Mouse (Mus musculus) liver, embryonic 16.5 days (tissue): ENCODE measurements around the gene Rnf220. TPM values are rescaled to one million over a fixed set of nuclear protein-coding genes. Genes with fewer than 3 reads are reported as not detected.

Experiments used
- ATAC-seq: fragments of 200-750 bp; cut with Nextera tagmentation; 2 replicates; pipeline ENCODE4 v1.8.0; 2017; ENCODE audit warnings: low read depth, mild to moderate bottlenecking, moderate number of reproducible peaks, moderate library complexity
- H3K27ac ChIP-seq: fragments of 300-500 bp; sonication (generic); 2 replicates; pipeline ENCODE4 v1.5.1; 2014; ENCODE audit warnings: mild to moderate bottlenecking, low read length
- H3K27me3 ChIP-seq: fragments of 300-500 bp; sonication (generic); 2 replicates; pipeline ENCODE4 v1.6.1; 2014; ENCODE audit warnings: low read depth, low read length, mixed read lengths; ENCODE audit not compliant: control insufficient read depth, insufficient read depth
- H3K36me3 ChIP-seq: fragments of 300-500 bp; sonication (generic); 2 replicates; pipeline ENCODE4 v1.6.1; 2014; ENCODE audit warnings: mild to moderate bottlenecking; ENCODE audit not compliant: control insufficient read depth, insufficient read depth
- H3K4me1 ChIP-seq: fragments of 300-500 bp; sonication (generic); 2 replicates; pipeline ENCODE4 v1.6.1; 2014; ENCODE audit warnings: low read depth, low read length, mixed read lengths; ENCODE audit not compliant: control insufficient read depth
- H3K4me2 ChIP-seq: fragments of 300-500 bp; sonication (generic); 2 replicates; pipeline ENCODE4 v1.6.1; 2014; ENCODE audit warnings: low read depth, low read length, mixed read lengths
- H3K4me3 ChIP-seq: fragments of 300-500 bp; sonication (generic); 2 replicates; pipeline ENCODE4 v1.5.1; 2014; ENCODE audit warnings: low read depth, mild to moderate bottlenecking, low read length
- H3K9ac ChIP-seq: fragments of 300-500 bp; sonication (generic); 2 replicates; pipeline ENCODE4 v1.6.1; 2014; ENCODE audit warnings: low read depth, low read length
- H3K9me3 ChIP-seq: fragments of 300-500 bp; sonication (generic); replicated peaks from 2 replicates; pipeline ENCODE4 v1.6.1; 2016; ENCODE audit warnings: low read length; ENCODE audit not compliant: control insufficient read depth
- WGBS: fragments of 180-500 bp; shearing (Covaris S2); extraction: QIAGEN DNeasy Blood & Tissue Kit; methylation state at CpG from one replicate; pipeline ENCODE4 v1.1.7; 2014; ENCODE audit not compliant: insufficient replicate concordance; 5-methylcytosine and 5-hydroxymethylcytosine counted together
- polyA plus RNA-seq: library from polyadenylated mRNA; unstranded; fragments of >200 nt; fragmentation: Nextera tagmentation; extraction: Ambion mirVana; gene quantifications from 2 replicates; pipeline ENCODE4 v1.2.1, GENCODE M21; 2015

The Rnf220 gene
- polyA plus RNA-seq, 1 experiment from 2014 or later: 21.5 TPM

GRCm38 (mm10) chr4:117493161-117493568 lies 3.7 kb downstream of the Rnf220 start:
- Histone ChIP-seq H3K27me3 (peaks cover 90% of the 10 kb centered on the region), H3K4me2 (peak overlapping the region; percentile 81), H3K27ac (no peak overlapping the region), H3K4me3 (peak overlapping the region; percentile 64), H3K9me3 (no peaks in the 10 kb centered on the region), H3K36me3 (no peaks in the 10 kb centered on the region), H3K9ac (no peak overlapping the region), H3K4me1 (peaks cover 27% of the 10 kb centered on the region)
- no peak for ATAC-seq
- under 1% methylated on average over 17 of the region's 17 CpGs for whole genome bisulfite sequencing

GRCm38 (mm10) chr4:117491840-117492239 lies 5.0 kb downstream of the Rnf220 start:
- Histone ChIP-seq H3K27me3 (peaks cover 86% of the 10 kb centered on the region), H3K36me3 (no peaks in the 10 kb centered on the region), H3K9ac (no peak overlapping the region), H3K9me3 (no peaks in the 10 kb centered on the region), H3K4me1 (peaks cover 27% of the 10 kb centered on the region), H3K27ac (no peak overlapping the region), H3K4me2 (no peak overlapping the region), H3K4me3 (no peak overlapping the region)
- no peak for ATAC-seq
- WGBS: 47% methylated on average over 6 of the region's 6 CpGs

GRCm38 (mm10) chr4:117489975-117490374 lies 6.9 kb downstream of the Rnf220 start:
- no peak overlapping the region for H3K9ac ChIP-seq
- no peak for ATAC-seq
- no peak overlapping the region for H3K4me2 ChIP-seq
- 71% methylated on average over 14 of the region's 14 CpGs for WGBS
- H3K4me1 ChIP-seq: peaks cover 14% of the 10 kb centered on the region
- H3K27ac ChIP-seq: no peak overlapping the region
- H3K36me3 ChIP-seq: no peaks in the 10 kb centered on the region
- peaks cover 81% of the 10 kb centered on the region for H3K27me3 ChIP-seq
- H3K9me3 ChIP-seq: no peaks in the 10 kb centered on the region
- H3K4me3 ChIP-seq: no peak overlapping the region

GRCm38 (mm10) chr4:117489566-117489965 lies 7.3 kb downstream of the Rnf220 start:
- Histone ChIP-seq H3K4me2 (no peak overlapping the region), H3K9ac (no peak overlapping the region), H3K27ac (no peak overlapping the region), H3K4me3 (no peak overlapping the region), H3K36me3 (no peaks in the 10 kb centered on the region), H3K9me3 (no peaks in the 10 kb centered on the region), H3K27me3 (peaks cover 81% of the 10 kb centered on the region), H3K4me1 (peaks cover 14% of the 10 kb centered on the region)
- no peak for ATAC-seq
- WGBS: 74% methylated on average over 9 of the region's 9 CpGs

GRCm38 (mm10) chr4:117487471-117487870 lies 9.4 kb downstream of the Rnf220 start:
- no peaks in the 10 kb centered on the region for H3K36me3 ChIP-seq
- H3K4me3 ChIP-seq: no peak overlapping the region
- no peaks in the 10 kb centered on the region for H3K9me3 ChIP-seq
- no peak overlapping the region for H3K4me2 ChIP-seq
- peaks cover 13% of the 10 kb centered on the region for H3K4me1 ChIP-seq
- 54% methylated on average over 6 of the region's 6 CpGs for WGBS
- no peak for ATAC-seq
- peaks cover 64% of the 10 kb centered on the region for H3K27me3 ChIP-seq
- H3K27ac ChIP-seq: no peak overlapping the region
- H3K9ac ChIP-seq: no peak overlapping the region

GRCm38 (mm10) chr4:117486188-117486587 lies 10.7 kb downstream of the Rnf220 start:
- no peak overlapping the region for H3K4me2 ChIP-seq
- H3K9me3 ChIP-seq: no peaks in the 10 kb centered on the region
- H3K27me3 ChIP-seq: peaks cover 53% of the 10 kb centered on the region
- no peak overlapping the region for H3K4me3 ChIP-seq
- no peak for ATAC-seq
- H3K9ac ChIP-seq: no peak overlapping the region
- H3K36me3 ChIP-seq: no peaks in the 10 kb centered on the region
- H3K4me1 ChIP-seq: peaks cover 26% of the 10 kb centered on the region
- no peak overlapping the region for H3K27ac ChIP-seq
- WGBS: 44% methylated on average over 7 of the region's 7 CpGs

GRCm38 (mm10) chr4:117485045-117485780 lies 11.6 kb downstream of the Rnf220 start:
- H3K9ac ChIP-seq: no peak overlapping the region; the same call in 1 of the 2 replicates
- WGBS: 37% methylated on average over 13 of the region's 13 CpGs
- H3K36me3 ChIP-seq: no peaks in the 10 kb centered on the region
- H3K4me2 ChIP-seq: peak overlapping the region; percentile 94
- H3K9me3 ChIP-seq: no peaks in the 10 kb centered on the region
- H3K27ac ChIP-seq: no peak overlapping the region
- H3K4me3 ChIP-seq: peak overlapping the region; percentile 69; the same call in 1 of the 2 replicates
- peaks cover 35% of the 10 kb centered on the region for H3K4me1 ChIP-seq
- H3K27me3 ChIP-seq: peaks cover 46% of the 10 kb centered on the region
- ATAC-seq: 0 out of 2 replicates have a peak, but pooled peaks have one; percentile 10

- Histone ChIP-seq H3K4me2 (peak overlapping the region; percentile 94), H3K9me3 (no peaks in the 10 kb centered on the region), H3K4me1 (peaks cover 42% of the 10 kb centered on the region), H3K4me3 (peak overlapping the region; percentile 69), H3K27me3 (peaks cover 38% of the 10 kb centered on the region), H3K36me3 (no peaks in the 10 kb centered on the region), H3K27ac (no peak overlapping the region), H3K9ac (peak overlapping the region; percentile 47)
- under 1% methylated on average over 69 of the region's 69 CpGs for WGBS
- ATAC-seq: peak; percentile 47
Measured at GRCm38 (mm10) chr4:117484256-117485044, 12.4 kb downstream of the Rnf220 start.

- peak overlapping the region; percentile 94 for H3K4me2 ChIP-seq
- 2% methylated on average over 15 of the region's 15 CpGs for WGBS
- peak overlapping the region; percentile 69 for H3K4me3 ChIP-seq
- H3K27me3 ChIP-seq: peaks cover 35% of the 10 kb centered on the region
- H3K4me1 ChIP-seq: peaks cover 48% of the 10 kb centered on the region
- no peak overlapping the region for H3K27ac ChIP-seq
- H3K36me3 ChIP-seq: no peaks in the 10 kb centered on the region
- no peaks in the 10 kb centered on the region for H3K9me3 ChIP-seq
- ATAC-seq: no peak
- peak overlapping the region; percentile 47 for H3K9ac ChIP-seq
Measured at GRCm38 (mm10) chr4:117483931-117484255, 13.0 kb downstream of the Rnf220 start.
